Mouse (Mus musculus) forebrain, embryonic 11.5 days (tissue): Measurements from ENCODE around the gene Thap12. TPM values are rescaled to one million over a fixed set of nuclear protein-coding genes. Genes with fewer than 3 reads are reported as not detected.

Experiments used
- ATAC-seq: fragments of 200-750 bp; cut with Nextera tagmentation; replicated peaks from 2 replicates; pipeline ENCODE4 v1.8.0; 2017; ENCODE audit warnings: moderate TSS enrichment; ENCODE audit not compliant: low FRiP score
- DNase-seq: peaks from one replicate; pipeline ENCODE4 v3.0.0-alpha.2; 2017; ENCODE audit warnings: low spot score
- H3K27ac ChIP-seq: fragments of 300-500 bp; sonication (generic); 2 replicates; pipeline ENCODE4 v1.5.1; 2014; ENCODE audit warnings: low read depth, low read length
- H3K27me3 ChIP-seq: fragments of 300-500 bp; sonication (generic); 2 replicates; pipeline ENCODE4 v1.6.1; 2014; ENCODE audit warnings: mild to moderate bottlenecking, low read length, mixed read lengths; ENCODE audit not compliant: control insufficient read depth, insufficient read depth
- H3K36me3 ChIP-seq: fragments of 300-500 bp; sonication (generic); 2 replicates; pipeline ENCODE4 v1.6.1; 2014; ENCODE audit warnings: mild to moderate bottlenecking, low read length, moderate library complexity, mixed read lengths; ENCODE audit not compliant: control insufficient read depth, insufficient read depth
- H3K4me1 ChIP-seq: fragments of 300-500 bp; sonication (generic); replicated peaks from 2 replicates; pipeline ENCODE4 v1.6.1; 2014; ENCODE audit warnings: low read length, mixed read lengths; ENCODE audit not compliant: control insufficient read depth, insufficient read depth
- H3K4me2 ChIP-seq: fragments of 300-500 bp; sonication (generic); 2 replicates; pipeline ENCODE4 v1.6.1; 2014; ENCODE audit warnings: low read depth, mild to moderate bottlenecking, low read length, moderate library complexity, mixed read lengths; ENCODE audit not compliant: severe bottlenecking
- H3K4me3 ChIP-seq: fragments of 300-500 bp; sonication (generic); 2 replicates; pipeline ENCODE4 v1.5.1; 2014; ENCODE audit warnings: low read depth, low read length
- H3K9ac ChIP-seq: fragments of 300-500 bp; sonication (generic); 2 replicates; pipeline ENCODE4 v1.6.1; 2014; ENCODE audit warnings: low read length
- H3K9me3 ChIP-seq: fragments of 300-500 bp; sonication (generic); 2 replicates; pipeline ENCODE4 v1.6.1; 2016; ENCODE audit warnings: low read length, mixed read lengths; ENCODE audit not compliant: control insufficient read depth
- WGBS: fragments of 180-500 bp; shearing (Covaris S2); extraction: QIAGEN DNeasy Blood & Tissue Kit; methylation state at CpG from one replicate; pipeline ENCODE4 v1.1.7; 2014; 5-methylcytosine and 5-hydroxymethylcytosine counted together
- polyA plus RNA-seq: library from polyadenylated mRNA; unstranded; fragments of >200 nt; fragmentation: Nextera tagmentation; extraction: Ambion mirVana; gene quantifications from 2 replicates; pipeline ENCODE4 v1.2.1, GENCODE M21; 2014

The Thap12 gene
- polyA plus RNA-seq, 1 experiment from 2014 or later = 86.1 TPM

GRCm38 (mm10) chr7:98690831-98691230, 12.1 kb upstream of the Thap12 start:
- DNase-seq (no peak), ATAC-seq (no peak)
- H3K4me1 ChIP-seq = no peaks in the 10 kb centered on the region
- H3K9ac ChIP-seq = no peak overlapping the region
- H3K4me2 ChIP-seq = no peak overlapping the region
- H3K27me3 ChIP-seq = no peaks in the 10 kb centered on the region
- H3K27ac ChIP-seq = no peak overlapping the region
- no peaks in the 10 kb centered on the region for H3K36me3 ChIP-seq
- no peaks in the 10 kb centered on the region for H3K9me3 ChIP-seq
- no peak overlapping the region for H3K4me3 ChIP-seq
- 15% methylated on average over 3 of the region's 3 CpGs for WGBS

- Histone ChIP-seq H3K4me2 (no peak overlapping the region), H3K4me1 (no peaks in the 10 kb centered on the region), H3K27ac (no peak overlapping the region), H3K36me3 (no peaks in the 10 kb centered on the region), H3K9me3 (no peaks in the 10 kb centered on the region), H3K9ac (no peak overlapping the region), H3K4me3 (no peak overlapping the region), H3K27me3 (no peaks in the 10 kb centered on the region)
- ATAC-seq (no peak), DNase-seq (no peak)
- WGBS = 57% methylated on average over 24 of the region's 24 CpGs
Measured at GRCm38 (mm10) chr7:98692761-98693546, 9.9 kb upstream of the Thap12 start.

- Histone ChIP-seq H3K9ac (no peak overlapping the region), H3K4me2 (no peak overlapping the region)
- 89% methylated on average over 5 of the region's 5 CpGs for WGBS
Measured at GRCm38 (mm10) chr7:98694046-98694445, 8.9 kb upstream of the Thap12 start.

GRCm38 (mm10) chr7:98697496-98697895, 5.4 kb upstream of the Thap12 start:
- no peaks in the 10 kb centered on the region for H3K36me3 ChIP-seq
- DNase-seq (no peak), ATAC-seq (no peak)
- no peaks in the 10 kb centered on the region for H3K9me3 ChIP-seq
- WGBS = 13% methylated on average over 2 of the region's 2 CpGs
- no peak overlapping the region for H3K4me3 ChIP-seq
- H3K27ac ChIP-seq = no peak overlapping the region
- peaks cover 3% of the 10 kb centered on the region; the same call in 1 of the 2 replicates for H3K4me1 ChIP-seq
- H3K27me3 ChIP-seq = no peaks in the 10 kb centered on the region
- H3K4me2 ChIP-seq = no peak overlapping the region
- no peak overlapping the region for H3K9ac ChIP-seq

More at GRCm38 (mm10) chr7:98694046-98694445, 8.9 kb upstream of the Thap12 start:
- no peaks in the 10 kb centered on the region for H3K4me1 ChIP-seq
- DNase-seq = no peak
- H3K27me3 ChIP-seq = no peaks in the 10 kb centered on the region
- ATAC-seq = no peak
- no peaks in the 10 kb centered on the region for H3K36me3 ChIP-seq
- no peaks in the 10 kb centered on the region for H3K9me3 ChIP-seq
- H3K4me3 ChIP-seq = no peak overlapping the region
- H3K27ac ChIP-seq = no peak overlapping the region

- Histone ChIP-seq H3K9ac (no peak overlapping the region), H3K4me2 (no peak overlapping the region), H3K36me3 (no peaks in the 10 kb centered on the region), H3K4me3 (no peak overlapping the region), H3K27me3 (no peaks in the 10 kb centered on the region), H3K4me1 (peaks cover 3% of the 10 kb centered on the region; the same call in 1 of the 2 replicates), H3K9me3 (no peaks in the 10 kb centered on the region), H3K27ac (no peak overlapping the region)
- ATAC-seq (no peak), DNase-seq (no peak)
- WGBS = 62% methylated on average over 5 of the region's 5 CpGs
Measured at GRCm38 (mm10) chr7:98698041-98698440, 4.9 kb upstream of the Thap12 start.

GRCm38 (mm10) chr7:98698590-98698989, 4.3 kb upstream of the Thap12 start:
- ATAC-seq (no peak), DNase-seq (no peak)
- Histone ChIP-seq H3K4me2 (no peak overlapping the region), H3K4me3 (no peak overlapping the region), H3K9me3 (no peaks in the 10 kb centered on the region), H3K27me3 (no peaks in the 10 kb centered on the region), H3K4me1 (peaks cover 3% of the 10 kb centered on the region; the same call in 1 of the 2 replicates), H3K36me3 (no peaks in the 10 kb centered on the region), H3K9ac (no peak overlapping the region), H3K27ac (no peak overlapping the region)
- WGBS = 90% methylated on average over 4 of the region's 4 CpGs

- peak overlapping the region; percentile 78 for H3K9ac ChIP-seq
- 64% methylated on average over 7 of the region's 7 CpGs for WGBS
- no peak for DNase-seq
- no peaks in the 10 kb centered on the region for H3K36me3 ChIP-seq
- H3K9me3 ChIP-seq = no peaks in the 10 kb centered on the region
- no peak for ATAC-seq
- H3K4me1 ChIP-seq = peaks cover 9% of the 10 kb centered on the region
- peak overlapping the region; percentile 91 for H3K4me3 ChIP-seq
- no peaks in the 10 kb centered on the region for H3K27me3 ChIP-seq
- no peak overlapping the region for H3K27ac ChIP-seq
- H3K4me2 ChIP-seq = peak overlapping the region; percentile 72
Measured at GRCm38 (mm10) chr7:98701771-98702170, 1.1 kb upstream of the Thap12 start.

GRCm38 (mm10) chr7:98703365-98703881, 520 bp downstream of the Thap12 start:
- Histone ChIP-seq H3K4me1 (peaks cover 9% of the 10 kb centered on the region), H3K9me3 (no peaks in the 10 kb centered on the region), H3K27ac (peak overlapping the region; percentile 70), H3K4me3 (peak overlapping the region; percentile 91), H3K27me3 (no peaks in the 10 kb centered on the region), H3K9ac (peak overlapping the region; percentile 89), H3K36me3 (no peaks in the 10 kb centered on the region), H3K4me2 (peak overlapping the region; percentile 72)
- peak; percentile 22 for ATAC-seq
- WGBS = under 1% methylated on average over 33 of the region's 38 CpGs
- DNase-seq = peak; percentile 73

GRCm38 (mm10) chr7:98704276-98704675, 1.4 kb downstream of the Thap12 start:
- peak overlapping the region; percentile 72 for H3K4me2 ChIP-seq
- H3K4me1 ChIP-seq = peaks cover 9% of the 10 kb centered on the region
- no peaks in the 10 kb centered on the region for H3K36me3 ChIP-seq
- H3K27ac ChIP-seq = no peak overlapping the region
- ATAC-seq (no peak), DNase-seq (no peak)
- H3K9ac ChIP-seq = peak overlapping the region; percentile 89
- no peaks in the 10 kb centered on the region for H3K27me3 ChIP-seq
- peak overlapping the region; percentile 91 for H3K4me3 ChIP-seq
- no peaks in the 10 kb centered on the region for H3K9me3 ChIP-seq
- whole genome bisulfite sequencing = 67% methylated on average over 5 of the region's 5 CpGs
